Comparison of ENCODE assay signal across 8 mouse cellular contexts in the genomic region with DNA sequence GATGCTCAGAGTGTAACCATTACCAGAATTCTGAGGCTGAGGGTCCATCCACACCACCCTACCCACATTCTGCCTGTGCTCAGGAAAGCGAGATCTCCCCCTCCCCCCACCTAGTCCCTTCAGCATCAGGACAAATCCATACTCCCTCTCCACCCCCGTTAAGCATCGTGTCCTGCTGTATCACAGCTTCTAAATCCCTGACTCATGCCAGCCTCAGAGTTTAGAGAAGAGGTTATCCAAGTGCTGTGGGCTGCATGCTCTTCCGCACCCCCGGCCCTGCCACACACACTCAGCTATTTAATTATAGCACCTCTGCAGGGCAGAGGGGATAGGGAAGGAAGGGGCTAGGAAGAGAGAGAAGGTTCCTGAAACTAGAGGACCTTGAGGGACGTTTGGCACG. TPM values are rescaled to one million over a fixed set of nuclear protein-coding genes. Genes with fewer than 3 reads are reported as not detected.
A peak's percentile ranks its signal among the peaks of the same experiment; 100 is the strongest.
DNase-seq lines count a peak whose midpoint lies in the region; ATAC-seq lines count a peak whose summit lies in the region.

No protein-coding gene starts in this region.

- H3K27me3 ChIP-seq in kidney, embryonic 16.5 days (ENCODE audit: insufficient read depth, low read length): no peaks in the 10 kb centered on the region
- no peaks in the 10 kb centered on the region for H3K27me3 ChIP-seq in embryonic facial prominence, embryonic 11.5 days (ENCODE audit: control insufficient read depth, insufficient read depth, low read length)
- H3K27me3 ChIP-seq in hindbrain, embryonic 13.5 days: no peaks in the 10 kb centered on the region

- no peak for DNase-seq in kidney, adult 8-10 months
- no peak for DNase-seq in embryonic facial prominence, embryonic 11.5 days (ENCODE audit: low spot score)
- DNase-seq in urinary bladder, adult 2 months (ENCODE audit: low spot score): no peak
- no peak for DNase-seq in frontal cortex, postnatal 14 days (ENCODE audit: low spot score in 2 of 2)
- no peak for DNase-seq in spleen, postnatal 14 days (ENCODE audit: low spot score in 2 of 2)

- H3K4me3 ChIP-seq in kidney, embryonic 16.5 days (ENCODE audit: low read length): no peak overlapping the region
- H3K4me3 ChIP-seq in embryonic facial prominence, embryonic 11.5 days (ENCODE audit: low read depth, low read length): 0 out of 2 replicates have a peak overlapping the region, but pooled peaks have one; percentile 5
- H3K4me3 ChIP-seq in hindbrain, embryonic 13.5 days: peak overlapping the region; percentile 31

- no peaks in the 10 kb centered on the region for H3K9me3 ChIP-seq in kidney, embryonic 16.5 days (ENCODE audit: low read length)
- no peaks in the 10 kb centered on the region for H3K9me3 ChIP-seq in embryonic facial prominence, embryonic 11.5 days (replicated peaks; ENCODE audit: control insufficient read depth, low read length)
- no peaks in the 10 kb centered on the region for H3K9me3 ChIP-seq in hindbrain, embryonic 13.5 days

- H3K4me1 ChIP-seq in kidney, embryonic 16.5 days (ENCODE audit: insufficient read depth, low read length): no peaks in the 10 kb centered on the region
- no peaks in the 10 kb centered on the region; the same call in 1 of the 2 replicates for H3K4me1 ChIP-seq in embryonic facial prominence, embryonic 11.5 days (ENCODE audit: control insufficient read depth, insufficient read depth, low read length)
- H3K4me1 ChIP-seq in hindbrain, embryonic 13.5 days (replicated peaks): peaks cover 33% of the 10 kb centered on the region

- no peak; the same call in 1 of the 2 replicates for ATAC-seq in kidney, embryonic 16.5 days (ENCODE audit: low FRiP score, low TSS enrichment)
- 0 out of 2 replicates have a peak, but pooled peaks have one; percentile 7 for ATAC-seq in embryonic facial prominence, embryonic 11.5 days (replicated peaks; ENCODE audit: insufficient number of reproducible peaks, low FRiP score, low TSS enrichment, low read depth)
- ATAC-seq in hindbrain, embryonic 13.5 days (ENCODE audit: low FRiP score): peak; percentile 62
- peak; percentile 41; the same call in 1 of the 2 replicates for ATAC-seq in monocyte, adult 5-6 weeks (replicated peaks; ENCODE audit: insufficient number of reproducible peaks, low FRiP score, low TSS enrichment, poor library complexity, severe bottlenecking)

- H3K36me3 ChIP-seq in kidney, embryonic 16.5 days (ENCODE audit: insufficient read depth, low read length): no peaks in the 10 kb centered on the region
- H3K36me3 ChIP-seq in embryonic facial prominence, embryonic 11.5 days (replicated peaks; ENCODE audit: control insufficient read depth, insufficient read depth, low read depth, low read length): no peaks in the 10 kb centered on the region
- H3K36me3 ChIP-seq in hindbrain, embryonic 13.5 days: no peaks in the 10 kb centered on the region

- no peak overlapping the region for H3K27ac ChIP-seq in kidney, embryonic 16.5 days (ENCODE audit: low read length)
- no peak overlapping the region for H3K27ac ChIP-seq in embryonic facial prominence, embryonic 11.5 days (replicated peaks; ENCODE audit: low read depth, low read length)
- H3K27ac ChIP-seq in hindbrain, embryonic 13.5 days: peak overlapping the region; percentile 97

- 33% methylated on average over 7 of the region's 7 CpGs for WGBS in kidney, embryonic 16.5 days
- 44% methylated on average over 7 of the region's 7 CpGs for whole genome bisulfite sequencing in embryonic facial prominence, embryonic 11.5 days
- 32% methylated on average over 7 of the region's 7 CpGs for WGBS in hindbrain, embryonic 13.5 days

- H3K9ac ChIP-seq in kidney, embryonic 16.5 days (replicated peaks; ENCODE audit: low read length): no peak overlapping the region; the same call in 1 of the 2 replicates
- no peak overlapping the region for H3K9ac ChIP-seq in embryonic facial prominence, embryonic 11.5 days (replicated peaks; ENCODE audit: low read length)
- peak overlapping the region; percentile 69 for H3K9ac ChIP-seq in hindbrain, embryonic 13.5 days

- peak overlapping the region; percentile 35 for H3K4me2 ChIP-seq in kidney, embryonic 16.5 days (replicated peaks; ENCODE audit: low read depth, low read length)
- H3K4me2 ChIP-seq in embryonic facial prominence, embryonic 11.5 days (ENCODE audit: low read depth, low read length): peak overlapping the region; percentile 33
- H3K4me2 ChIP-seq in hindbrain, embryonic 13.5 days: peak overlapping the region; percentile 58

RNA-seq across cellular contexts. Expression of a gene that starts 40.6 kb away (rescaled TPM):
- polyA plus RNA-seq in kidney, embryonic 16.5 days (2015; fragmentation: Nextera tagmentation; extraction: Ambion mirVana): 403 and 418 TPM in 2 replicates
- polyA plus RNA-seq in embryonic facial prominence, embryonic 11.5 days (2014; fragmentation: Nextera tagmentation; extraction: Ambion mirVana): 381 and 407 TPM in 2 replicates
- 446 and 459 TPM in 2 replicates for polyA plus RNA-seq in hindbrain, embryonic 13.5 days (2015; fragmentation: Nextera tagmentation; extraction: Ambion mirVana)
- total RNA-seq in monocyte, adult 5-6 weeks (2017): 64.0 to 120 TPM (median 90.5 TPM) in 3 replicates
- polyA plus RNA-seq in urinary bladder, adult 2 months (2012; rRNA removed): 97.1 and 100 TPM in 2 replicates
